Mouse (Mus musculus): ENCODE measurements around the gene Rgs7.

The Rgs7 gene

DNA sequence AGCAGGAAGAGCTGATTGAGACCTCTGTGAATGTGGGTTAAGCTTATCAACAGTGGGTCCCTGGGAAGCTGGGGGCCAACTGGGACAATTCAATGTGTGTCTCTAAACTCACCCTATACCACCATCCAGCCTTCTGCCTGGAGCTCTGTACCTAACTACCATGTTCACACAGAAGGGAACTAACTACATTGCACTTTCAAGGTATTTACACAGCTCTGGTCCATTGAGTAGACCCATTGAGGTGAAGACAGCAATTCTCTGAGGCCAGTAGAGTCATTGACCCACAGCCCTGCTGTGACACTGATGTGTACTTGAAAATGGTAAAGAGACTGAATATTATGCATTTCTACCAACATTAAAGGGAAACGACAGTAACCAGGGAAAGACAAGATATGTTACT, 313.6 kb downstream of the Rgs7 start:
- DNase-seq (ENCODE audit: low read depth, low spot score), result no peak

DNA sequence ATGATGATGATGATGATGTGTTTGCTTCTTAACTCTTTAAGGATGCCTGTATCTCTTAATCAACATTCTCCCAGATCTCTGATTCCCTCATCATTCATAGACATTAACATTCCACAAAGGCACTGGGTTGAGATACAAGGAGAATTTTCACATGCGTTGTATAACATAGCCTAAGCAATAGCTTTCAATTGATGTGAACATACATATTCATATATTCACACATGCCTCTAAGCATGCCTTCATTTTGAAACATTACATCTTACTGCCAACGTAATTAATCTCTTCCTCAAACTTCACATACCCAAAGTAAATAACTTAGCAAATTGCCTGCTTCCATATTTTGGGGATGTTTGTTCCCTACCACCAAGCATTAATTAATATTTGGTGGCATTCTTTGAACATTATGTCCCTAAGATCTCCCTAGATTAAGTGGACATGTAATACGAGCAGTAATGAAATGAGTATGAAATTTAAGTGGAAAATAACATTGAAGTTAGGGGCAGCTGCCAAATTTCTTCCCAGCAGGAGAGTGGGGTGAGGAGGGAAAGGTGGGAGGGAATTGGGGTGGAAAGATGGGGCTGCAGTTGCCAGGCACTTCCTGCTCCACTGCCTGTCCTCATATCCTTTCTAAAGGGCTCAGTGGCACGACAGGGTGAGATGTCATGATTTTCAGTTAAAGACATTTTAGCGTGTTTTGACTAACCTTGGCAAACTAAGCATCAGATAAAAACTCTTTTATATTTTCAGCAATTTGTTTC, 317.2 kb downstream of the Rgs7 start:
- no peak for DNase-seq (ENCODE audit: low read depth, low spot score)

DNA sequence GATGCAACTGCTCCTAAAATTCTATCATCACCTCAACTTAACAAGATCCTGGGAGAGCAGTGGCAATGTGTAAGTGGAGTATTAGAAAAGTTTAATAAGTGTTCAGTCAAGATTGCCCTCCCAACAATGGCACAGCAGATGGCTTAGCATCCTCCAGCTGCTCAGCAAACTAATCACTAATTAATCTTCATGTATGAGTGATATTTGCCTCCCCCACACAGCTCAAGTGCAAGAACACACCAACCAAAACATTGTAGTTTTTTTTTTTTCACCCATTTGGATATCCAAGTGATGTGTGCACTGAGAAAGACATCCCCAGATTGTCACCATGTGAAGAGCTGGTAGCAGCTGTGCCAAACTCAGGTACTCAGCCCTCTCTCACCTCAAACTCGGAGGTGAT, 336.8 kb downstream of the Rgs7 start:
- DNase-seq (ENCODE audit: low read depth, low spot score), result peak; percentile 12

DNA sequence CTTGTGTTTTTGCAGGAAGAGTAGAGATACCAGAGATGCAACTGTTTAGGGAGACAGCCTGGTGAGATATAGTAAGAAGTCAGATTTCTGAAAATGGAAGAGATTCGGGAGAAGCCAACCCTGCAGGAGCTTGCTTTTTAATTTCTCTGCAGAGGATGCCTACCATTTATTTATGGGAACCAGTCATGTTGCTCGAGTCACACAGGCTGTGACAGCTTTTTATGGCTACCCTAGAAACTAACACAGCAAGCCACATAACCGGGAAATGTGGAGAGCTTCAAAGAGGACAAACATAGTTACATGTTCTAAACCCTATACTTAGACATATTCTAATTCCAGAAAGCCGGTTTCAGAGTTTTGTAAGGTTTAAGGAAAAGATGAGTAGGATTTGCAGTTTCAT, 349.2 kb downstream of the Rgs7 start:
- peak; percentile 83 for DNase-seq (ENCODE audit: low read depth, low spot score)

DNA sequence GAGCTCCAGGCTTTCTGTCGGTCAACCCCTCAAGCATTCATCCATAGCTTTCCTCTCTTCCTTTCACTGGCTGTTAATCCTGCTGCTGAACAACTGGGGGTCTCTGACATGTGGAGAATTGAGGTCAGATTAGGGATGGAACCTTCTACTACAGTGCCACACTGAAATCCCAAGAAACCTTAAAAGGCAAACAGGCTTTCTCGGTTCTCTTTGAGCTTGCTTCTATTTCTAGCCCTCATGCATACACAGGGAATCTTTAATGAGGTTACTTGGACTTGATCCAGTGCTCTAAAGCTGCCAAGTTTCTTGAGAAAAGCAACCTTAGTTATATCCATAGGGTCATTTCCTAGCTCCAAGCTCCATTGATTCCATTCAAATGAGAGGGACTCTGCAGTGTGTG, 363.8 kb downstream of the Rgs7 start:
- DNase-seq (ENCODE audit: low read depth, low spot score), result peak; percentile 51

DNA sequence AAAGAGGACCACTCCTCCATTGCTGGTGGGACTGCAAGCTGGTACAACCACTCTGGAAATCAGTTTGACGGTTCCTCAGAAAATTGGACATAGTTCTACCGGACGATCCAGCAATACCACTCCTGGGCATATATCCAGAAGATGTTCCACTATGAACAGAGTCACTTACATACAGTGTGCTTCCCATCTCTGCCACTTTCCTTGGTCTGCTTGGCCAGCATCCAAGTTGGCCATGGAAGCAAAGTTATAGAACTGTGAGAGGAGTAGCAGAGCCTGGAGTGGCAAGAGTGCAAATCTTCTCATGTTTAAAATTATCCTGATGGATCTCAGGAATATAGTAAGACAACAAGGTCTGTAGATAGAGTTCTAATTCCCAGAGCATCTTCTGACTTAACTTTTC, 367.9 kb downstream of the Rgs7 start:
- DNase-seq (ENCODE audit: low read depth, low spot score), result no peak

DNA sequence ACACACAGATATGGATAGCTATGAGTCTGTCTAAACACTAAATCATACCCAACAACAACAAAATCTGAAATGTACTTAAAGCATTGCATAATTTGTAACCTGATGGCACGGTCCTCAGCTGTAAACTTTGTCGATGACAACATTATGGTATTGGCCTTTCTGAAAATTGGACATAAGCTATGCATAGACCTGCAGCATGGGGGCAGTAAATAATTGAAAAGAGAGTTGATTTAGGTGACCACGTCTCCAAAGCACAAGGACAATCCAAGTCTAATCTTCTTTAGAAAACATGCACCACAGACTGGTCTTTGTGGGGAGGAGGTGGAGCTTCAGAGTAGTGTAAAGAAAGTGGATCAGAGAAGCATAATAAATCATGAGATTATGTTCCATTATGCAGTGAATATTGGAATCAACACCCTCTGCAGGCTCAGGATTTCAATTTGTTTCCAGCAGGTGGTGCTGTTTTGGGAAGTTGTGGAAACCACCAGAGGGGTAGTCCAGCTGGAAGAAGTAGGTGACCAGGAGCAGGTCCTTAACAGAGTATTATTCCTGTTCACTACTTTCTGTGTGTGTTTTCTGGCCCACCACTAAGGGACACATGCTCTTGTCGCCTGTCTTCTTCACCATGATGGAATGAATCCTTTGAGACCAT, 373.3 kb downstream of the Rgs7 start:
- no peak for DNase-seq (ENCODE audit: low read depth, low spot score)

DNA sequence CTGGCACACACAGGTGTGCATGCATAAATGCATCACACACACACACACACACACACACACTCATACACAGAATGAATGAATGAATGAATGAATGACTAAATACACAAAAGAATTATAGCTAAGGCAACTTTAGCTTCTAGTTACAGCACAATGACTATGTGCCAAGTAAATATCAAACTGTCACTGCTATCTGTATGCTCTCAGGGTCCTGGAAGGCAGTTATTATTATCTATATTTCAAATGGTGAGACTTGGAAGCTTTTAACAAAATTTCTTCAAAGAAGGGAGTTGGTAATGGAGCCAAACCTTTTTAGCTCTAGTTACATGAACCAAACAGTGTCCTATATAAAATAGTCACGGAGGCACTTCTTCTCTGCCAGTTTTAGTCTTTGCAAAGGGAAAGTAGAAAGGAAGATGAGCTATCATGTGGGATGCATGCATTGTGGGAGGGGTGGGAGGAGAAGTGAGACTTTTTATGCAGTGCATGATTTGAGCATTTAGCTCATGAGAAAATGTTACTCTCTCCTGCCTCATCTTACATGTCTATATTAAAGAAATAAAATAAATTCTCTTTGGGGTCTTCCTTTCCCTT, 383.9 kb downstream of the Rgs7 start:
- DNase-seq (ENCODE audit: low read depth, low spot score), result peak; percentile 81

DNA sequence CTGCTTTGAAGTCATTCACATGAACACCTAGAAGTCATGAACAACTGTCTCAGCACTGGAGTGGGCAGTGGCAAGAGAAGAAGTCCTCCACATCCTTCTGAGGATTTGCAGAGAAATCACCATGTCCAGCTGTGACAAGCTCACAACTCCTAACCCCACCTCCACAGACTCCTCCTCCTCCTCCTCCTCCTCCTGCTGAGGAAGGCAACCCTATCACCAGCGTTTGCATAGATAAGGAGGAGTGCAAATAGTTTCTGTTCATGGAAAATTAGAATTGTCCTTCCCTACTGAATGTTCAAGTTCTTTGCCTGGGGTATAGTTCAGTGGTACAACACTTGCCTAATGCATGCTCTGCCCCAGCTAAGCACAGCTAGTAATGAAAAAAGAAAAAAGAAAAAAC, 386.0 kb downstream of the Rgs7 start:
- no peak for DNase-seq (ENCODE audit: low read depth, low spot score)

DNA sequence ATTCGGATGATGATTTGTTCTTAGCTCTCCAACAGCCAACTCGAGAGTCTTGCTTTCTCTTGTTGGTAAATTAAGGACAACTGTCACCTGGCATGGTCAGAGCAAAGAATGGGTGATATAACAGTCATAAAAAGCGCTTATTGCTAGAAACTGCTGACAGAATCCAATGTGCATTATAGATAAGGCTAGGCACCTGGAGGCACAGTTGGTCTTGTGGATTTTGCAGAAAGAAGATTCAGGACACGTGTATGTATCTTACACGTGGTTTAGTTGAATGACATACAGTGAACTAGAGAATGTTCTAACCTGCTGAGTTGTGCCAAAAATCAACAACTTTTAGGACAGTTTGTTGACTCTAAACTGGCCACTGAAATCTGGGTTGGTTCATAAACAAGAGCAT, 386.9 kb downstream of the Rgs7 start:
- DNase-seq (ENCODE audit: low read depth, low spot score), result no peak

DNA sequence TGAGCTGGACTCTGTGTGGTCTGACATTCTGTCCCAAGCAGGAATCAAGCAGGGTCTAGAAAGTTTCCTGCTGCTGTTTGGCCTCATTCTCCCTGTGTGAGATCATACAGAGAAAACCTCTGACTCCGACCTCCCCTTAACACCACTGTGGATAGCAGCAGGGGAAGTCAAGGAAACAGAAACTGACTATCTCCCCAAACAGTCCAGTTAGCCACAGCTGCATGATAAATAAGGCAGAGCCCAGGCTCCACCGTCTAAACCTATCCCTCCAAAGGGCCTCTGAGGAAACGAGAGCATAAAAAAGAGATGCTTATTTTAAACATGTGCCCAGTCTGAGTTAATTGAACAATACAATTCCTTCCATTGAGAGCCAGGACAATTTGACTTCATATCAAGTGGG, 395.3 kb downstream of the Rgs7 start:
- no peak for DNase-seq (ENCODE audit: low read depth, low spot score)

DNA sequence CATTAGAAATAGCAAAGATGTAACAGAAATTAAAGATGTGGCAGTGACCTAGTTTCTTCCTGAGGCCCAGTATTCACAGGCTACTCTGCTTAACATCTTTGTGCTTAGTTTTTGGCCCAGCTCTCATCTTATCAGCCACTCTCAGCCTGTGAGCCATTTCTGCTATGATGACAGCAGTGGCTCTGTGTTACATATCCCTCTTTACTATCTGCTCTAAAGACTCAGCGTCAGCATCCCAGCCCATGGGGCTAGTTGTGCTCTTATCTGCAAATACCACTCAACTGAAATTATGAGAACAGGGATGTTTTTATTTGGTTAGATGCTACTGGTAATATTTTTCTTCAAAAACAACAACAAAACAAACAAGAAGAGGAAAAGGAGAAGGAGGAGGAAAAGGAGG, 410.2 kb downstream of the Rgs7 start:
- DNase-seq (ENCODE audit: low read depth, low spot score), result no peak

DNA sequence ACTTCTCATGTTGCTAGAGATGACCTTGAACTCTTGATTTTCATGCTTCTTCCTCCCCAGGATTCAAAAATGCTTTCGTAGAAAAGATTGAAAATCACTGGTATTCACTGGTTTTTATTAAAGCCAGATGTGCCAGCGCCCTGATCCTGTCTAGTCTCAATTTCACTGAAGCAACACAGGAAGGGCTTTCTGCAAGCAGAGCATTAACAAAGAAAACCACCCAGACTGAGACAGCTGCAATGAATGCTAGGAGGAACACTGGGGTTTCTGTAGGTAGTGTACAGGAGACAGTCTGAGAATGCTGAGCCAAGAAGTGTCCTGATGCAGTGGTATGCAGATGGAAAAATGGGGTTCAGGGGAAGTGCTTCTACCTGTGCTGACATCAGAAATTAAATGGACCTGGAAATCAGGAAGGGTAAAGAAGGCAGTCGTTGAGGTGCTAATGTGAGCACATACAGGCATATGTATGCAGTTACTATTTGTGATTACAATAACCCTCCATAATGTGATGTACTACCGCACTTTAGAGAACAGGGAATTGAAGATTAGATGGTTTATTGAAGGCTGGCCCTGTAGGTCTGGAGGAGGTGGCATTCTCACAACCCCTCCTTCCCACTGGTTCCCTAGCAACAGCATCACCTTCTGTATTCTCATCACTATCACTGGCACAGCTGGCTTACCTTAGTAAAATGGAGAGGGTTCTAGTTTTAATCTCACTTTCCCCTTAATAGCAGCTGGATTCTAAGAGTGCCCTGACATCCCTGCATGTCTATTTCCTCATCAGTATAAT, 412.3 kb downstream of the Rgs7 start:
- DNase-seq (ENCODE audit: low read depth, low spot score), result no peak

DNA sequence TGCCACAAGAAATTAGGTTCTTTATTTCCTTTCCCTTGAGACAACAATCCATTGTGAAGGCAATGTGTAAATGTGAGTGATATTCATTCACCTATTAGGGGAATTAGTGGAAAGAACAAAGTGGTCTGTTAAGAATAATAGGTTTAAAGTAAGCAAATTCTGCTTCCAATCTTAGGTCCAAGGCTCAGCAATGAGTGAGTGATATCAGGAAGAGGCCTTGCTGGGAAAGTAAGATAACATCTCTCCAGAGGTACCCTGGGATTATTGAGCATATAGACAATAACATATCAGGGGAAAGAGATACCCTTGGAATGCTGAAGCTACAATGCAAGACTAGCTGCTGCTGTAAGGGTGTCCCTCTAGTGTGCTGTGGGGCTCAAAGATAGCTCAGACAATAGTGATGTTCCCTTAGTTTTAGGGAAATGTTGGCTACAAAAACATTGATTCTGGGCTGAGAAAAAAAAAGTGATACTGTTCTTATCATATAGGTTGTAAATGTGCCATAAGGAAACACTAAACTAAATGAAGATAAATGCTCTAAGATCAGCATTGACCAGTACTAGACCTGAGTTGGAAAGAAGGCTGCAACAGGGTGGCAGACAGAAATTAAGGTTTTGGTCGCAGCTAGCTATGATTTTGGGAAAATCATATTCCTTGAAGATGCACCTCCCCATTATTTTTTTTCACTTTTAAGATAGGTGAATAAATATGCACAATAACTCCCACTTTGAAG, 418.6 kb downstream of the Rgs7 start:
- no peak for DNase-seq (ENCODE audit: low read depth, low spot score)

DNA sequence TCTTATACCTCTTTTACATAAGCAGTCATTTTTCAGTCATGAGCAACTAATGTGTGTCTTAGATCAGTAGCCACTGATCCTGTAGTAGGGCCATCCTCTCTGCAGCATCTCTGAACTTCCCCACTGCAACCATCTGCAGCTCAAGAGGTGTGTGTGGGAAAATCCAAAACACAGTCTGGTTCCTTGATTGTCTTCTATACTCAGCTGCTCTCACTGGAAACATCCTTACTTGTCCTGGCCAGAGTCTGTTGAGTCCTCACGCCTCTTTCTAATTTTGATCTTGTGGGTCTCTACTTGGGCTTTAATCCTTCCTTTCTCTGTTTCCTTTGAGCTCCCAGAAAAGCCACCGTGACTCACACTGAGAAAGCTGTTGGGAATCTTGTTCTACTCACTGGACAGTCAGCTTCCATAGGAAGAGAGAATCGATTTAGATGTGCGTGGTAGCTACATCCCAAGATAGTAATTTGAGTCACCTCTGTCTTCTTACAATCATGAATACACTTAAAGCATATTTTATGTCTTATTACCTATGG, 422.5 kb downstream of the Rgs7 start:
- peak; percentile 68 for DNase-seq (ENCODE audit: low read depth, low spot score)

DNA sequence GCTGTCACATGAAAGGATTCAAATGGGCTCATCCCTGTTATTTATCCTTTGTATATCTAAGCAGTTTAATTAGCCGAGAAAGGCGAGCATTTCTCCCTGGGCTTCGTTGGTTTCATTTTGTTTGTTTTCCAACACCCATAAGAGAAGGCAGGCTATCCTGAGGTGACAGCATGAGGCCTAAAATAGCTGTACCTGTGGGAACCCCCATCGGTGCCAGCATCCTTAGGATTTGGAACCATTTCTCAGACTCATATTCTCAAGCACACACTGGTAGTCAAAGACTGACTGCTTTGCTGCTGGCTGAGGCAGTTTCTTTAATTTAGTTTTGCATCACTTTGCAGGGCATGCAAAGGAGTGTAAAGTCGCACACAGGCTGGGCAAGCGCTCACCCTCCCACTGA, 443.2 kb downstream of the Rgs7 start:
- no peak for DNase-seq (ENCODE audit: low read depth, low spot score)

DNA sequence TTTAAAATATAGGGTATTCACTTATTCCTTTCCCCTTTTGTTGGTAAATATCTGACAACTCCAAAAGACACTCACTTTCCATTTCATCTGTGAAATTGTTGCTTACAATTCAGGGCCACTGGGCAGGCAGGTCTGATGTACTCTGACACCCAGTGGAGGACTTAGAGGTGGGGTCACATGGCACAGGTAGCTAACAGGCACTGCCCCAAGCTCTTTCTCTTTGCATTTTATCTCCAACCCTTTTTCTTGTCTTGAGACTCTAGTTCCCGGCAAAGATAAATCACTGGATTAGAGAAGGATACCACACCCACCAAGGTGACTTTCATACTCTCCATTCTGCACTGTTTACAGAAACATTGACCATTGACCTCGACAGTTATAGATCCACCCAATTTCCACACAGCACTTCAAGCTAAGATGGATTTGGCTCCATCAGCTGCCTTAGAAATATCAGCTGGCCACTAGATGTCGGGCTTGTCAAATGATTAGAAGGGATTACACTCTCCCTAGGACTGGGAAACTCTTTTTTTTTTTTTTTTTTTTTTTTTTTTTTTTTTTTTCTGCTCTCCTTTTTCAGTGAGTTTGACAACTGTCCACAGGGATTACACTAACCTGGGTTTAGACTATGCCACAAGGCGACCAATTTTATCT, 451.0 kb downstream of the Rgs7 start:
- peak; percentile 40 for DNase-seq (ENCODE audit: low read depth, low spot score)

DNA sequence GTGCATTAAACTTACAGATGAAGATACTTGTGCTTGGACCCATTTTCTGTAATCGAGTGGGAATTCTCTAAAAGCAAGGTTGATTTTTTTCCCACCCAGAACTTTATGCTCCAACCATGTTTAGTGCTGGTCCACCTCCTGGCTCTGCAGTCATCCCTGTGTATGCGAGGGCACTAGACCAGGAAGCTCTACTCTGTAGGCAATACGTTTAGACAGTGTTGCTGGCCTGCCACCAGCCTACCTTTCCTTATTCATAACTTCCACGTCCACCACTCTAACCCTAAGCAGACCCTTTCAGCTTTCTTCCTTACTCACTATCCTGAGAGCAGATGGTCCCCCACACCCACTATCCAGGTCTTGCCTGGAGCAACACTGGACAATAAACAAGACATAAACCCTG, 452.3 kb downstream of the Rgs7 start:
- no peak for DNase-seq (ENCODE audit: low read depth, low spot score)

DNA sequence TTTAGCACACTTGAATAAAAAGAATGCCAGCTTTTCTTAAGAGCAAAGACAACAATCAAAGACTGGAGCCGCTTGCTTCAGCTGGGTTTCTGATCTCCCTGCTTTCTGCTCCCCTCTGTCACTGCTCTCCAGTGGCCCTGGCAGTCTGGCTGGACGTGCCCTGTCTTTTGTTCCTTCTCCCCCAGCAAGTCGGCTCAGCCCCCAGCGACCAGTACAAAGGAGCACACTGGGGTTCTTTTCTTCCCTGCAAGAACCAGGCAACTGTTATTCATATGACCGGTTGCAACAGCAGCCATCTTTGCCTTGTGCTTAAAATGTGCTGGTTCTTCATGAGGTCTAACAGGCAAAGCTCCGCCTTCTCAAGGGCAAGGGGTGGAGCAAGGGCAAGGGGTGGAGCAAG, 452.7 kb downstream of the Rgs7 start:
- DNase-seq (ENCODE audit: low read depth, low spot score), result no peak

DNA sequence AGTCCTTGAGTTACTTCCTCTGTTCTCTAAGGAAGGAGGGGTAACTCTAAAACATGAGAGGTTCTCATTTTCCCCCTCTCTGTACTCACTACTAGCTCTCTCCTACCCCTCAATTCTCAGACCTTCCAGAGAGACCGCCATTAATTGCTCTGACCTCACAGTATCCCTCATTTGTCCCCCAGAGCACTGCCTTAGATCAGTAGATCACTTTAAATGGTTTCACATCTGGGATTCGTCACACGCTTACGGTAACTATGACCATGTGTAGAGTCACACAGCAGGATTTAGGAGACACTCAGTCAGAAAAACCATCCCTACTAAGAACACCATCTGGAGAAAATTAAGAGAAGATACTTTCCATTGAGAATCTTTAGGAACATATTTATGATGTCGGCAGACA, 456.8 kb downstream of the Rgs7 start:
- DNase-seq (ENCODE audit: low read depth, low spot score), result no peak

DNA sequence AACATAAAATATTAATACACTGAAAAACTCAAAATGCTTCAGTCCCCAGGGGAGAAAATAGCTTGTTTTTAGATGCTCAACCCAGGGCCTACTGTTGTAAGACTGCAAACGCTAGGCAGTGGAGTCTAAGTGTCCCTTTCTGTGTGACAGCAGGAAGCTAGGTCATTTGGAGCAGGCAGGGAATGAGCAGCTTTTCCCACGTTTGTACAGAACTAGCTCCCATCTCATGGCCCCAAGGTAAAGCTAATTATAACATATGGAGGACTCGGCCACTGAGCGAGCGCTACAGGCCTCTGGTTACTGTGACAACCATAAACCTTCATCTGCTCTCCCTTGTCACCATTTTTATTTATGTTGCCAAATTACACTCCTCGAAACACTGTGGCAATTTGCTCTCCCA, 460.3 kb downstream of the Rgs7 start:
- peak; percentile 16 for DNase-seq (ENCODE audit: low read depth, low spot score)

Data from telencephalon, adult 2 months (tissue).